Mouse (Mus musculus) brain, embryonic 14.5 days (tissue): ENCODE results near the gene Ppp3ca.

ENCODE experiments used
- CTCF ChIP-seq: fragments of 200-500 bp; IDR thresholded peaks from 2 replicates; pipeline ENCODE4 v1.5.1; 2012; ENCODE audit warnings: inconsistent platforms, mild to moderate bottlenecking, moderate library complexity, borderline replicate concordance; ENCODE audit not compliant: insufficient read depth, insufficient read length; ENCODE audit errors: extremely low read depth
- POLR2A ChIP-seq: fragments of 200-500 bp; IDR thresholded peaks from 2 replicates; pipeline ENCODE4 v1.6.1; 2012; ENCODE audit warnings: mild to moderate bottlenecking, inconsistent platforms, borderline replicate concordance; ENCODE audit not compliant: poor library complexity, insufficient read depth, insufficient read length, severe bottlenecking; ENCODE audit errors: extremely low read depth

DNA sequence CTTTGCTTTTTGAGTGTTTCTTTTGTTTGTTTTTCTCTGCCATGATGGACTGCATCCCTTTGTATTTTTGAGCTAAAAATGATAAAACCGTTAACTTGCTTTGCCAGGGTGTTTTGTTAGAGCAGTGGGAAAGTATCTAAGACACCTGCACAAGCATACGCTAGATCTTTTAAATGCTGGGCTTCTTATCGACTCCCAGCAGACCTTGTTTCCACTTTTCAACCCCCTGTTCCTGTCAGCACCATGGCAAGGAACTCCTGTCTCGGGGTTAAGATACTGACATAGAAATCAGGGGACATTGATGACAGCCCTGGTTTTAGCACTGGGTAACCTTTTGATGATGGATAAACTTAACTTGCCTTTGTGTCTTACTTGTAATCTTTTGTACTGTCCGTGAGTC lies 121.5 kb downstream of the Ppp3ca start:
- TF ChIP-seq POLR2A (no peak), CTCF (no peak)
